8 mouse cellular contexts compared by ENCODE assay signal in the genomic region with DNA sequence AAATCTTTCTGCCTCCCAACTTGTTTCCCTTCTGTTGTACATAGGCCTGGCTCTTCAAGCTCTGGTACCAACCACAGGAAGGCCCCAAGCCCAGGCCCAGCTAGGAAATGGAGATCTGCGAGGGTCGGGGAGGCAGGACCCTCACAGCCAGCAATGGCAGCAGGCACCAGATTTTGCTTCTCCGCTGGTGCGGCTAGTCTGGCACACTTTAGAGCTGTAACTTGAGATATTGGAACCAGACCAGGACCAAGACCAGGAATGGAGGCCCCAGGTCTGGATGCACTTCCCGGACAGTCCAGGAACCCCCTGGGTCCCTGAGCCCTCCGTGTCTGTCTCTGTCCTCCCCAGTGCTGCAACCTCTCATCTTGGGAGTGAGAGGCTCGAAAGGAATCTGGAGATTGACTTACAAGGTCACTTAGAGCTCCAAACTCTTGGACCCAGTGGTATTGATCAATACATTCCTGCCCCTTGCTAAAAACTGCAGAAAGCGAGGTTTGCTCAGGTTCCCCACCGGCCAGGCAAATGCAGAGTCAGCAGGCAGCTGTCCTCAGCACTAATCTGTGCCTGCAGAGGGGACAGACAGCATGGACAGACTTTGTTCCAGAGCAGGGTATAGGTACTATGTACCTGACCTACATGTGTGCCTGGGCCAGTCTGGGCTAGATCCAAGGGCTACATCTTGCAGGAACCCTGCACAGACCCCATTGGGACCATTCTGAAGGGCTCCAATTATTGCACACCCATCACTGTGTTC. TPM values are rescaled to one million over a fixed set of nuclear protein-coding genes. Genes with fewer than 3 reads are reported as not detected.
DNase-seq lines count a peak whose midpoint lies in the region; ATAC-seq and TF ChIP-seq lines count a peak whose summit lies in the region.

No protein-coding gene starts in this region.

- TF ChIP-seq POLR2A in heart, adult 2 months (IDR thresholded peaks at IDR 0.05; ENCODE audit: insufficient read depth, low read depth, low read length), result no peak
- TF ChIP-seq POLR2A in lung, adult 2 months (IDR thresholded peaks at IDR 0.05; ENCODE audit: borderline replicate concordance, extremely low read depth, low read depth, low read length), result no peak

- DNase-seq in heart, adult 2 months, result no peak
- DNase-seq in heart, postnatal 14 days, result no peak
- peak; percentile 27 for DNase-seq in lung, postnatal 0 days (ENCODE audit: low spot score)
- no peak for DNase-seq in lung, adult 2 months
- no peak for DNase-seq in hindbrain, postnatal 0 days (ENCODE audit: low spot score)
- DNase-seq in layer of hippocampus, adult 8-10 months (ENCODE audit: low spot score in 2 of 2), result no peak
- DNase-seq in kidney, postnatal 10 days, result no peak

- H3K79me2 ChIP-seq in heart, adult 2 months (replicated peaks; ENCODE audit: control insufficient read depth, insufficient read depth, low read length), result no peaks in the 10 kb centered on the region

- H3K4me1 ChIP-seq in heart, adult 2 months (ENCODE audit: control insufficient read depth, insufficient read depth, low read length), result peaks cover 18% of the 10 kb centered on the region
- peaks cover 15% of the 10 kb centered on the region; the same call in 1 of the 2 replicates for H3K4me1 ChIP-seq in lung, postnatal 0 days (ENCODE audit: insufficient read depth, low read depth, low read length)
- peaks cover 19% of the 10 kb centered on the region for H3K4me1 ChIP-seq in lung, adult 2 months (ENCODE audit: control insufficient read depth, insufficient read depth, low read length)
- peaks cover 21% of the 10 kb centered on the region for H3K4me1 ChIP-seq in hindbrain, postnatal 0 days (ENCODE audit: insufficient read depth, low read length)
- H3K4me1 ChIP-seq in stomach, embryonic 15.5 days, result peaks cover 27% of the 10 kb centered on the region

- no peaks in the 10 kb centered on the region for H3K27me3 ChIP-seq in heart, adult 2 months (ENCODE audit: control insufficient read depth, insufficient read depth, low read length)
- H3K27me3 ChIP-seq in lung, postnatal 0 days (replicated peaks; ENCODE audit: insufficient read depth, low read length), result no peaks in the 10 kb centered on the region
- H3K27me3 ChIP-seq in hindbrain, postnatal 0 days (ENCODE audit: insufficient read depth, low read length), result no peaks in the 10 kb centered on the region
- H3K27me3 ChIP-seq in stomach, embryonic 15.5 days (replicated peaks), result no peaks in the 10 kb centered on the region

- 74% methylated on average over 9 of the region's 9 CpGs for WGBS in heart, adult 2 months
- WGBS in lung, postnatal 0 days, result 76% methylated on average over 9 of the region's 9 CpGs
- WGBS in lung, adult 2 months, result 83% methylated on average over 9 of the region's 9 CpGs
- WGBS in hindbrain, postnatal 0 days, result 61% methylated on average over 9 of the region's 9 CpGs
- WGBS in stomach, embryonic 15.5 days, result 58% methylated on average over 9 of the region's 9 CpGs

- H3K4me3 ChIP-seq in heart, adult 2 months, result no peak overlapping the region; the same call in 1 of the 2 replicates
- no peak overlapping the region for H3K4me3 ChIP-seq in lung, postnatal 0 days (ENCODE audit: low read depth, low read length)
- H3K4me3 ChIP-seq in lung, adult 2 months (replicated peaks; ENCODE audit: extremely low read depth, low read depth, low read length), result no peak overlapping the region
- no peak overlapping the region for H3K4me3 ChIP-seq in hindbrain, postnatal 0 days (ENCODE audit: low read length)
- H3K4me3 ChIP-seq in stomach, embryonic 15.5 days (replicated peaks), result no peak overlapping the region

- TF ChIP-seq EP300 in heart, adult 2 months (IDR thresholded peaks at IDR 0.05; ENCODE audit: insufficient read depth, low read depth, low read length), result no peak
- TF ChIP-seq EP300 in lung, postnatal 0 days (IDR thresholded peaks at IDR 0.05), result no peak

- peak overlapping the region; percentile 83; the same call in 1 of the 2 replicates for H3K4me2 ChIP-seq in lung, postnatal 0 days (replicated peaks; ENCODE audit: low read depth, low read length)
- no peak overlapping the region for H3K4me2 ChIP-seq in hindbrain, postnatal 0 days (ENCODE audit: low read depth, low read length)
- H3K4me2 ChIP-seq in stomach, embryonic 15.5 days, result peak overlapping the region; percentile 75; the same call in 1 of the 2 replicates

- no peak overlapping the region for H3K9ac ChIP-seq in heart, adult 2 months (ENCODE audit: low read depth, low read length)
- no peak overlapping the region for H3K9ac ChIP-seq in lung, postnatal 0 days (replicated peaks; ENCODE audit: low read depth)
- H3K9ac ChIP-seq in hindbrain, postnatal 0 days (replicated peaks; ENCODE audit: low read length), result no peak overlapping the region
- no peak overlapping the region for H3K9ac ChIP-seq in stomach, embryonic 15.5 days

- no peak for TF ChIP-seq CTCF in heart, adult 2 months (IDR thresholded peaks at IDR 0.05)
- TF ChIP-seq CTCF in lung, postnatal 0 days (IDR thresholded peaks at IDR 0.05), result no peak
- TF ChIP-seq CTCF in lung, adult 2 months (IDR thresholded peaks at IDR 0.05; ENCODE audit: insufficient read depth, low read length), result no peak
- TF ChIP-seq CTCF in hindbrain, postnatal 0 days (IDR thresholded peaks at IDR 0.05; ENCODE audit: low read depth), result no peak

- intact Hi-C loops in heart, adult 2 months (cut with DNase I), result loop anchor here (5.0 to 10.0 kb wide), 2 partner anchors 168 to 435 kb away; a partner anchor contains a TSS
- intact Hi-C loops in heart, postnatal 14 days (cut with DNase I), result loop anchor here (10.0 kb wide), 2 partner anchors 158 to 438 kb away; a partner anchor contains a TSS

- H3K27ac ChIP-seq in heart, adult 2 months, result peak overlapping the region; percentile 97
- H3K27ac ChIP-seq in lung, postnatal 0 days (ENCODE audit: low read length), result 0 out of 2 replicates have a peak overlapping the region, but pooled peaks have one; percentile 89
- H3K27ac ChIP-seq in hindbrain, postnatal 0 days, result peak overlapping the region; percentile 59; the same call in 1 of the 2 replicates
- no peak overlapping the region for H3K27ac ChIP-seq in stomach, embryonic 15.5 days

- no peak for ATAC-seq in lung, postnatal 0 days
- ATAC-seq in hindbrain, postnatal 0 days, result no peak
- no peak for ATAC-seq in stomach, embryonic 15.5 days (ENCODE audit: insufficient read depth, low FRiP score, low read depth)

- no peaks in the 10 kb centered on the region for H3K36me3 ChIP-seq in heart, adult 2 months (ENCODE audit: control insufficient read depth, insufficient read depth, low read length)
- H3K36me3 ChIP-seq in lung, postnatal 0 days (ENCODE audit: insufficient read depth, low read length), result no peaks in the 10 kb centered on the region
- H3K36me3 ChIP-seq in hindbrain, postnatal 0 days (ENCODE audit: insufficient read depth, low read length), result no peaks in the 10 kb centered on the region
- no peaks in the 10 kb centered on the region for H3K36me3 ChIP-seq in stomach, embryonic 15.5 days

- H3K9me3 ChIP-seq in lung, postnatal 0 days (ENCODE audit: low read length), result 0 out of 2 replicates have a peak, but pooled peaks cover 2% of the 10 kb centered on the region
- H3K9me3 ChIP-seq in hindbrain, postnatal 0 days (ENCODE audit: low read length), result no peaks in the 10 kb centered on the region
- no peaks in the 10 kb centered on the region for H3K9me3 ChIP-seq in stomach, embryonic 15.5 days

RNA-seq across cellular contexts. Expression of a gene that starts 1.1 kb away (rescaled TPM):
- total RNA-seq in heart, adult 2 months (2021), result 100 to 1,000 TPM; 138 to 184 TPM
- polyA plus RNA-seq in heart, adult 2 months (2012; rRNA removed), result 179 and 234 TPM in 2 replicates
- 100 to 1,000 TPM; 131 to 138 TPM for total RNA-seq in heart, postnatal 14 days (2021)
- 90.4 and 112 TPM in 2 replicates for polyA plus RNA-seq in lung, postnatal 0 days (2015; fragmentation: Nextera tagmentation; extraction: Ambion mirVana)
- 142 and 178 TPM in 2 replicates for polyA plus RNA-seq in lung, adult 2 months (2012; rRNA removed)
- 18.4 and 34.8 TPM in 2 replicates for total RNA-seq in hindbrain, postnatal 0 days (2014; rRNA removed)
- 49.6 and 50.8 TPM in 2 replicates for polyA plus RNA-seq in hindbrain, postnatal 0 days (2015; fragmentation: Nextera tagmentation; extraction: Ambion mirVana)
- 50.5 and 52.4 TPM in 2 replicates for polyA plus RNA-seq in stomach, embryonic 15.5 days (2015; fragmentation: Nextera tagmentation; extraction: Ambion mirVana)
- 10 to 100 TPM; 12.2 to 22.0 (median 18.0) TPM for total RNA-seq in layer of hippocampus, adult 8-10 months (2022)

RNA-seq across cellular contexts. Expression of a gene that starts 29.7 kb away (rescaled TPM):
- 100 to 1,000 TPM; 108 to 152 TPM for total RNA-seq in heart, adult 2 months (2021)
- 157 and 220 TPM in 2 replicates for polyA plus RNA-seq in heart, adult 2 months (2012; rRNA removed)
- total RNA-seq in heart, postnatal 14 days (2021), result 100 to 1,000 TPM in 1 of 2 experiments, 10 to 100 TPM in 1; 99.0 to 112 TPM
- 66.3 and 72.0 TPM in 2 replicates for polyA plus RNA-seq in lung, postnatal 0 days (2015; fragmentation: Nextera tagmentation; extraction: Ambion mirVana)
- 161 and 222 TPM in 2 replicates for polyA plus RNA-seq in lung, adult 2 months (2012; rRNA removed)
- 44.1 and 54.4 TPM in 2 replicates for total RNA-seq in hindbrain, postnatal 0 days (2014; rRNA removed)
- 50.0 and 50.7 TPM in 2 replicates for polyA plus RNA-seq in hindbrain, postnatal 0 days (2015; fragmentation: Nextera tagmentation; extraction: Ambion mirVana)
- polyA plus RNA-seq in stomach, embryonic 15.5 days (2015; fragmentation: Nextera tagmentation; extraction: Ambion mirVana), result 52.5 and 54.3 TPM in 2 replicates
- total RNA-seq in layer of hippocampus, adult 8-10 months (2022), result 10 to 100 TPM; 17.8 to 27.6 (median 21.7) TPM

RNA-seq across cellular contexts. Expression of a gene that starts 31.5 kb away (rescaled TPM):
- total RNA-seq in heart, adult 2 months (2021), result under 1 TPM; 0.32 to 0.63 TPM
- polyA plus RNA-seq in heart, adult 2 months (2012; rRNA removed), result 1.1 and 1.4 TPM in 2 replicates
- total RNA-seq in heart, postnatal 14 days (2021), result under 1 TPM; 0.33 to 0.49 TPM
- 2.5 TPM in 2 replicates for polyA plus RNA-seq in lung, postnatal 0 days (2015; fragmentation: Nextera tagmentation; extraction: Ambion mirVana)
- 7.1 and 7.9 TPM in 2 replicates for polyA plus RNA-seq in lung, adult 2 months (2012; rRNA removed)
- total RNA-seq in hindbrain, postnatal 0 days (2014; rRNA removed), result 2.0 TPM in 1 of 2 replicates, not detected in the other
- 0.93 and 1.2 TPM in 2 replicates for polyA plus RNA-seq in hindbrain, postnatal 0 days (2015; fragmentation: Nextera tagmentation; extraction: Ambion mirVana)
- polyA plus RNA-seq in stomach, embryonic 15.5 days (2015; fragmentation: Nextera tagmentation; extraction: Ambion mirVana), result 1.5 and 2.3 TPM in 2 replicates
- 1 to 10 TPM; 2.6 to 5.3 (median 3.8) TPM for total RNA-seq in layer of hippocampus, adult 8-10 months (2022)
